Mouse (Mus musculus): Measurements from ENCODE around the gene Umad1.

DNA sequence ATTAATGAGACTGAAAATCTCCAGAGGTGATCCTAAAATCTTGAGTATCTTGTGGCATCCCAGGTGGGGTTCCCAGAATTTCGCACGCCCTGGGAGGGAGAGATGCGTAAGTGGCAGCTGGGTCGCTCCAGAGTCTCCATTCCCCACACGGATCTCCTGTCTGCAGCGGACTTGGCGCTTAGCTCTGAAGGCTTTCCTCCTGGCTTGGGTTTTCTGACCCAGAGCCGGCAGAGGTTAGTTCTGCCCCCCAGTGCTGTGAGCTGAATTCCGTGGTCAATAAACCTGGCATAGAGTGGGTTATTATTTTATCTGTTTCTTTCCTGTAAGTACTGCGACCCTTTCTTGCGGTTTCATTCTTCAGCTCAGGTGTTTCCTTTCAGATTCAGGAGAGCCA, 105.7 kb downstream of the Umad1 start:
- no peak for TF ChIP-seq CTCF (IDR thresholded peaks at IDR 0.05; ENCODE audit: borderline replicate concordance, extremely low read depth, insufficient read depth, insufficient read length)
- no peak for TF ChIP-seq POLR2A (IDR thresholded peaks at IDR 0.05; ENCODE audit: borderline replicate concordance, extremely low read depth, insufficient read depth, insufficient read length, poor library complexity, severe bottlenecking)

All from brain, embryonic 14.5 days (tissue).